Mouse (Mus musculus) embryonic facial prominence, embryonic 15.5 days (tissue): Measurements from ENCODE around the gene Exosc2. TPM values are rescaled to one million over a fixed set of nuclear protein-coding genes. Genes with fewer than 3 reads are reported as not detected.

Experiments used
- ATAC-seq: fragments of 200-750 bp; cut with Nextera tagmentation; 2 replicates; pipeline ENCODE4 v1.8.0; 2017; ENCODE audit warnings: low read depth, moderate TSS enrichment; ENCODE audit not compliant: insufficient number of reproducible peaks, low FRiP score, low TSS enrichment
- H3K27ac ChIP-seq: fragments of 300-500 bp; sonication (generic); replicated peaks from 2 replicates; pipeline ENCODE4 v1.5.1; 2015; ENCODE audit warnings: mild to moderate bottlenecking, inconsistent platforms
- H3K27me3 ChIP-seq: fragments of 300-500 bp; sonication (generic); 2 replicates; pipeline ENCODE4 v1.6.1; 2015; ENCODE audit warnings: inconsistent platforms
- H3K36me3 ChIP-seq: fragments of 300-500 bp; sonication (generic); 2 replicates; pipeline ENCODE4 v1.6.1; 2015; ENCODE audit warnings: mild to moderate bottlenecking, inconsistent platforms
- H3K4me1 ChIP-seq: fragments of 300-500 bp; sonication (generic); 2 replicates; pipeline ENCODE4 v1.6.1; 2015; ENCODE audit warnings: inconsistent platforms
- H3K4me2 ChIP-seq: fragments of 300-500 bp; sonication (generic); replicated peaks from 2 replicates; pipeline ENCODE4 v1.6.1; 2015; ENCODE audit warnings: mild to moderate bottlenecking, inconsistent platforms
- H3K4me3 ChIP-seq: fragments of 300-500 bp; sonication (generic); replicated peaks from 2 replicates; pipeline ENCODE4 v1.5.1; 2015; ENCODE audit warnings: mild to moderate bottlenecking, inconsistent platforms
- H3K9ac ChIP-seq: fragments of 300-500 bp; sonication (generic); 2 replicates; pipeline ENCODE4 v1.6.1; 2015; ENCODE audit warnings: inconsistent platforms
- H3K9me3 ChIP-seq: fragments of 300-500 bp; sonication (generic); replicated peaks from 2 replicates; pipeline ENCODE4 v1.6.1; 2016; ENCODE audit warnings: inconsistent platforms
- WGBS: fragments of 180-500 bp; shearing (Covaris S2); methylation state at CpG from one replicate; pipeline ENCODE4 v1.1.7; 2015; 5-methylcytosine and 5-hydroxymethylcytosine counted together
- polyA plus RNA-seq: library from polyadenylated mRNA; unstranded; fragments of >200 nt; fragmentation: Nextera tagmentation; extraction: Ambion mirVana; gene quantifications from 2 replicates; pipeline ENCODE4 v1.2.1, GENCODE M21; 2015

Exosc2 gene
- polyA plus RNA-seq, 1 experiment from 2014 or later, result 64.0 TPM

DNA sequence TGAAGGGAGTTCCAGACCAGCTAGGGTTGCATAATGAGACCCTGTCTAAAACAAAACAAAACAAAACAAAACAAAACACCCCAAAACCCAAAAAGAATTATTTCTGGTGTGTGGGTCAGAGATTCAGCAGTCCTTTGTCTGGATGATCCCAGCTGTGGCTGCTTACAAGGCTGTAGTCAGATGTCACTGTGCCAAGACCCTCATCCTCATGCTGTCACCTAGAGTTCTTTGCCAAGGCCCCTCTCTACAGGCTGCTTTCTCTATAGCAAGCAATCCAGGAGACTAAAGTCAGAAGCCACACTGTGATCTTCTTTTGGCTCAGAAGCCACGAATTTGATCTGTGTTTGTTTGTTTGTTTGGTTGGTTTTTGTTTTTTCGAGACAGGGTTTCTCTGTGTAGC lies 42.2 kb downstream of the Exosc2 start:
- no peak overlapping the region for H3K27ac ChIP-seq
- 89% methylated on average over 2 of the region's 2 CpGs for WGBS
- no peak for ATAC-seq
- no peak overlapping the region for H3K4me3 ChIP-seq
- no peak overlapping the region for H3K9ac ChIP-seq
- no peaks in the 10 kb centered on the region for H3K4me1 ChIP-seq
- H3K4me2 ChIP-seq, result no peak overlapping the region
- no peaks in the 10 kb centered on the region for H3K27me3 ChIP-seq
- H3K36me3 ChIP-seq, result no peaks in the 10 kb centered on the region
- no peaks in the 10 kb centered on the region for H3K9me3 ChIP-seq

DNA sequence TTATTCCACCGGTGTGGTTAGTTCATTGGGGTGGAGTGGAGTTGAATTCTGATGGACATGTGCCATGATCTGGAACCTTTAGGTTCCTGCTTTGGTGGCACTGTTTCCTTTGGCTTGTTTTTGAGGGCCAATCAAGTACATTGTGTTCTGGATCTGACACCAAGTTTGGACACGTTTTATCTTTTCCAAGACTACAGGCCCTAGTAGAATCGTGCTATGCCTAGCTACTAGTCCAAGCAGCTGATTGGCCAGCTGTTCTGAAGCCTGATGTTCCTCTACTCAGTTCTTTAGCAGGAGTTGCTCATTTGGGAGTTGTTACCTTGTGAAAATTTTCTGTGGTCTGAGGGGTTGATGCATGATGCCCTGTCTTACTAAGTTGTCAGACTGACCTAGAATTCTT lies 43.3 kb downstream of the Exosc2 start:
- Histone ChIP-seq H3K27me3 (no peaks in the 10 kb centered on the region), H3K27ac (no peak overlapping the region), H3K36me3 (peaks cover 4% of the 10 kb centered on the region; the same call in 1 of the 2 replicates), H3K4me2 (no peak overlapping the region), H3K9ac (no peak overlapping the region), H3K9me3 (no peaks in the 10 kb centered on the region), H3K4me1 (no peaks in the 10 kb centered on the region), H3K4me3 (no peak overlapping the region)
- WGBS, result 84% methylated on average over 3 of the region's 3 CpGs
- no peak for ATAC-seq

DNA sequence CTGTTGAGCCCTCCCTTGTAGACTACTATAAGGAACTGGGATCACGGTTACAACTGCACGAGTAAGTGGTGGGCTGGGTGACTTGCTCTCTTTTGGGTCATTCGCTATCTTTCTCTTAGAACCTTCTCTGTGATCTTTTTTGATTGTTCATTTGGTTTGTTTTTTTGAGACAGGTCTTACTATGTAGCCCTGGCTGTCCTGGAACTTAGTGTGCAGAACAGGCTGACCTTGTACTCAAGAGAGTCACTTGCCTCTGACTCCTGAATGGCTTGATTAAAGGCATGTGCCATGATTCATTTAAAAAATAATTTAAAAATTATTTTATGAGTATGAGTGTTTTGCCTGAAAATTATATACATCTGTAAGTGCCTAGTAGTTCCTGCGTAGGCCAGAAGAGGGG lies 44.3 kb downstream of the Exosc2 start:
- peaks cover 4% of the 10 kb centered on the region; the same call in 1 of the 2 replicates for H3K36me3 ChIP-seq
- no peak overlapping the region for H3K27ac ChIP-seq
- H3K9ac ChIP-seq, result no peak overlapping the region
- 94% methylated on average over 4 of the region's 4 CpGs for WGBS
- no peak overlapping the region for H3K4me2 ChIP-seq
- ATAC-seq, result no peak
- H3K27me3 ChIP-seq, result no peaks in the 10 kb centered on the region
- H3K9me3 ChIP-seq, result no peaks in the 10 kb centered on the region
- no peak overlapping the region for H3K4me3 ChIP-seq
- no peaks in the 10 kb centered on the region for H3K4me1 ChIP-seq

DNA sequence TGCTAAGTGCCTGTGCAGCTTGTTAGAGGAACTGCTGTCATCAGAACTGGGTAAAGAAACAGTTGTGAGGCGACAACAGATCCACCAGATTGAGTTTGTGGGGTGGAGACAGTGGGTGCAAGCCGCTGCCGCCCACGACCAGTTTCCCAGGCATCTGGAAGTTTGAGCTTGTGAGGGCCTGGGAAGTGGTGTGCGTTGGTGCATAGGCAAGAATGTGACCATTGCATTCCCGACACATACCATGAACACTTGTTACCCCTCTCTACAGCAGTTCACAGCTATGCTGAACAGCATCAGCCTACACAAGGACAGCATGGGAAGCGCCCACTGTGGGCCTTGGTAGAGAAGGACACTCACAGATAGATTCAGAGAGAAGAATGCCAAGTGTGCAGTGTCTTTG lies 45.5 kb downstream of the Exosc2 start:
- no peaks in the 10 kb centered on the region for H3K4me1 ChIP-seq
- no peak overlapping the region for H3K4me3 ChIP-seq
- peaks cover 4% of the 10 kb centered on the region; the same call in 1 of the 2 replicates for H3K36me3 ChIP-seq
- WGBS, result 86% methylated on average over 7 of the region's 7 CpGs
- H3K9ac ChIP-seq, result no peak overlapping the region
- ATAC-seq, result no peak
- H3K9me3 ChIP-seq, result no peaks in the 10 kb centered on the region
- H3K27ac ChIP-seq, result no peak overlapping the region
- H3K4me2 ChIP-seq, result no peak overlapping the region
- no peaks in the 10 kb centered on the region for H3K27me3 ChIP-seq

DNA sequence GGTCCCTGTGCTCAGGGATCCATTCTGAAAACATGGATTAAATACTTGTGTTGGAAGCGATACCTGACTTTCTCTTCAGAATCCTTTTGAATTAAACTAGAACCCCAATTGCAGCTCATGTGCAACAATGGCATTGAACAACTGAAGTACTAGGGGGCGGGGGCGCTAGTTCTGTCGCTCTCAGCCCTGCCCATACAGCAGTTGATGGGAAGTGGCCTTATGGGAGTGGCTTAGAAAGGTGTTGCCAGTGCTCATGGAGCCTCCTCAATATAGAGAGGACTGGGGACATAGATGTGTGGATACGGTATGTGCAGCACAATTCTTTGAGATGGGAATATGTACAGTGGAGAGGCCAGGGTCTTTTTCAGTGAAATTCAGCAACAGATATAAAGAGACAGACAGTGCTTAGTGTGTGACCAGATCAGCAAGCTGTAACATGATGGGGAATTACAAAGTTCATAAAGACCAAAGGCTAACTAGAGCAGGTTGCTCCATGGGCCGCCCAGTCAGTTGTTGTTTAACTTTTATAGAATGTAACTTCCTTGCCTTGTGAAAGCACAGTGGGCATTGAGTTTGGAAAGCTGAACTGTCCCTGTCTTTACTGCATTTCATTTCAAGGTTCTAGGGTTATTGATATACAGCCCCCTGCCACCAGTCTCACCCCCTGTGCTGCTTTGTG lies 48.8 kb downstream of the Exosc2 start:
- no peak overlapping the region for H3K27ac ChIP-seq
- 87% methylated on average over 6 of the region's 6 CpGs for WGBS
- no peaks in the 10 kb centered on the region for H3K4me1 ChIP-seq
- H3K36me3 ChIP-seq, result peaks cover 4% of the 10 kb centered on the region; the same call in 1 of the 2 replicates
- no peak overlapping the region for H3K4me2 ChIP-seq
- H3K9me3 ChIP-seq, result no peaks in the 10 kb centered on the region
- no peaks in the 10 kb centered on the region for H3K27me3 ChIP-seq
- no peak overlapping the region for H3K4me3 ChIP-seq
- ATAC-seq, result no peak
- H3K9ac ChIP-seq, result no peak overlapping the region

DNA sequence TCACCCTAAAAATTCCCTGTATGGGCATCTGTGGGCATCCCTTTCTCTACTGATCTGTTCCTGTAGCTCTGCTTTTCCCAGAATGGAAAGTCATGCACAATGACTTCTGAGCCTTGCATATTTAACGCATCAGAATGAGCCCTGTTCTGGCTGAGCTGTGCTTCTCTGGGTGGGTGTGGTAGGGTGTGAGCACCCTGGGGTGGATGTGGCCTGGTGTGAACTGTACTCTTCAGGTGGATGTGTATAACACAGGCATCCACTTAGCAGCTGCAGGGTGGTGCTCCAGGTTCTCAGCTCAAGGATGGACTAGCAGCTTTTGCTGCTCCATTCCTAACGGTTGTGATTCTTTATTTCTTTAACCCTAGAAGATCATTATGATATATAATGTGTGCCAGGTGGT lies 49.4 kb downstream of the Exosc2 start:
- H3K27ac ChIP-seq, result no peak overlapping the region
- no peaks in the 10 kb centered on the region for H3K9me3 ChIP-seq
- no peak overlapping the region for H3K9ac ChIP-seq
- peaks cover 4% of the 10 kb centered on the region; the same call in 1 of the 2 replicates for H3K36me3 ChIP-seq
- no peaks in the 10 kb centered on the region for H3K27me3 ChIP-seq
- H3K4me1 ChIP-seq, result no peaks in the 10 kb centered on the region
- H3K4me3 ChIP-seq, result no peak overlapping the region
- H3K4me2 ChIP-seq, result no peak overlapping the region
- WGBS, result 62% methylated on average over 2 of the region's 2 CpGs
- ATAC-seq, result no peak

DNA sequence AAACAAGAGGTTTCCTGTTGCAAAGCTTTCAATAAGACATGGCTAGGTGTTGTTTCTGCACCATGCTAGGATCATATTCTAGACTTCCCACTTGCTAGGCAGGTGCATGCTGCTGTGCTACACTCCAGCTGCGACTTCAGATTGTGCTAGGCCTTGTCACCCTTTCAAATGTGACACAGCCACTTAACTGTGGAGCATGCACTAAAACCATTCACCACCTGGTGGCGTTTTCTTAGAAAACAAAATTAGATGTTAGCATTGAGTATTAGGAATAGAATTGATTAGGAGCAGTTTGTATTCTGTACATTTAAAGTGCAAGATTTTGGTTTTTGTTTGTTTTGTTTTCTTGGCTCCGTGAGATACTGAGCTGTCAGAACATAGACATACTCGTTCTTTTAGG lies 50.3 kb downstream of the Exosc2 start:
- Histone ChIP-seq H3K9ac (no peak overlapping the region), H3K4me1 (no peaks in the 10 kb centered on the region), H3K9me3 (no peaks in the 10 kb centered on the region), H3K36me3 (peaks cover 4% of the 10 kb centered on the region; the same call in 1 of the 2 replicates), H3K4me2 (no peak overlapping the region), H3K27ac (no peak overlapping the region), H3K27me3 (no peaks in the 10 kb centered on the region), H3K4me3 (no peak overlapping the region)
- WGBS, result 63% methylated on average over 4 of the region's 4 CpGs
- no peak; the same call in 1 of the 2 replicates for ATAC-seq

DNA sequence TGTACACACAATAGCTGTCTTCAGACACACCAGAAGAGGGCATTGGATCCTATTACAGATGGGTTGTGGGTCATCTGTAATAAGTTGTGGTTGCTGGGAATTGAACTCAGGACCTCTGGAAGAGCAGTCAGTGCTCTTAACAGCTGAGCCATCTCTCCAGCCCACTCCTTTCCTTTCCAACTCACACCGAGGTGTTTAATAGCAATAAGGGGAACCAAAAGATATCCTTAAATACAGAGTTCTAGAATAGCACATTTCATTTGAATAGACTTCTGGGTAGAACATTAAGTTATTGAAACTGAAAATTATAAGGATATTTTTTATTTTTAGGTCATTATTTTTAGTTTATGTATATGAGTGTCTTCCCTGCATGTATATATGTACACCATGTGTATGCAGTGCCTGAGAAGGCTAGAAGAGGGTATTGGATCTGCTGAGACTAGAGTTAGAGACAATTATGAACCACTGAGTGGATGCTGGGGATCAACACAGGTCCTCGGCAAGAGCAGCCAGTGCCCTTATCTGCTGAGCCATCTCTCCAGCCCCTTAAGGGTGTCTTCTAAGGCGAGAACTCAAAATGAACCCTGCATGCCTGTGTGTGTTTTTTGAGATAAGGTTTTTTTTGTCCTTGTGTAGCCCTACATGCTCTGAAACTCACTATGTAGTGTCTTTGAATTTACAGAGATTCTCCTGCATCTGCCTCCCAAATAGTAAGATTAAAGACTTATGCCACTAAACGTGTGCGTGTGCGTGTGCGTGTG lies 54.4 kb downstream of the Exosc2 start:
- no peaks in the 10 kb centered on the region for H3K36me3 ChIP-seq
- H3K4me2 ChIP-seq, result no peak overlapping the region
- no peak overlapping the region for H3K4me3 ChIP-seq
- H3K4me1 ChIP-seq, result peaks cover 12% of the 10 kb centered on the region
- WGBS, result 90% methylated on average over 7 of the region's 7 CpGs
- no peaks in the 10 kb centered on the region for H3K9me3 ChIP-seq
- no peak overlapping the region for H3K27ac ChIP-seq
- H3K9ac ChIP-seq, result no peak overlapping the region
- ATAC-seq, result no peak
- no peaks in the 10 kb centered on the region for H3K27me3 ChIP-seq

DNA sequence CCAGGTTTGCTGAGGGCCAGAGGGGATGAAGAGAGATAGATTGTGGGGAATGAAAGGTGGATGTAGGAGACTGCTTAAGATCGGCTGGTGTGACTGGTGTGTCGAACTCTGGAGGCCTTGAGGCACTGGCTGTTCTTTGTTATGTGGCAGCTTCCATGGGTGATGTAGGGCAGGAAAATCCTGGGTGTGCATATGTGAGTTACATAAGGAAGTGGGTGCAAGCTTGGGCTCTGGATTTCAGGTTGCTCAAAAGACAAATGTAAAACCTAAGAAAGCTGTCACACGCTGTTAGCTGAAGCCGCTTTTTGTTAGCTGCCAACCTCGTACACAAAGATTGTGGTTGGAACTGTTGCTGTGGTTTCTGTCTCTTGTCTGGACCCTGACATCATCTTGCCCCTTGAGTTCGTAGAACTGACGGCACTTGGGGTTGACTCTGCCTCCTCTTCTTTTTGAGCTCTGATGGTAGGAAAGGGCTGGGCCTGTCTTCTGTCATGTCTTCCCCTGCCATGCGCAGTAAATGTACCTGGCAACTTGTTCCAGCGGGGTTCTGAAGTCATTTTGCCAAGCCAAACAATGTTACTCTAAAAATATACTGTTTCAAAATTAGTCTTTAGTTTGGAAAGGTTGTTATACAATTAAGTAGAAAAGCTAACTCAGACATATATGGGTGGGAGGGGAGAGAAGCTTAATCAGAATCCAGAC lies 57.2 kb downstream of the Exosc2 start:
- Histone ChIP-seq H3K9me3 (no peaks in the 10 kb centered on the region), H3K9ac (no peak overlapping the region), H3K4me2 (no peak overlapping the region), H3K4me3 (no peak overlapping the region), H3K36me3 (no peaks in the 10 kb centered on the region), H3K27me3 (no peaks in the 10 kb centered on the region), H3K4me1 (peaks cover 12% of the 10 kb centered on the region), H3K27ac (peak overlapping the region; percentile 34)
- ATAC-seq, result no peak
- WGBS, result 67% methylated on average over 9 of the region's 9 CpGs

DNA sequence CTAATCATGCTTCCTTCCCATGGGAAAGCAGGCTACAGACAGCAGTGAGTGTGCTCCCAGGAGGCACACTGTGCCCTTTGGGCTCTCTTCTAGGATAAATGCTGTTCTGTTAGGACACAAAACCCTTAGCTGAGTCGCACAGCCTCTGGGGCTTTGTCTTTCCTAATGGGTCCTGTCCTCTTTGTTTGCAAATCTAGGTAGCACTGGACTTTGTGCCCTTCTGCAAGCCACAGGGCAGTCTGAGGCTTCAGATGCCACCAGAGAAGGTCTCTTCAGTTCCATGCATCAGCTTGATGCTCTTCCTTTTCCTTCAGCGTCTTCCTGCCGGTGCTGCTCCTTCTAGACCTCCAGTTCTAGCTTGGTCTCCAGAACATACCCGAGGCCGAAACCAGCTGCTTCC lies 60.1 kb downstream of the Exosc2 start:
- Histone ChIP-seq H3K9me3 (no peaks in the 10 kb centered on the region), H3K27ac (no peak overlapping the region), H3K27me3 (no peaks in the 10 kb centered on the region), H3K36me3 (no peaks in the 10 kb centered on the region), H3K9ac (no peak overlapping the region), H3K4me3 (no peak overlapping the region), H3K4me1 (peaks cover 12% of the 10 kb centered on the region), H3K4me2 (no peak overlapping the region)
- WGBS, result 85% methylated on average over 5 of the region's 5 CpGs
- no peak for ATAC-seq
